Mouse (Mus musculus) neutrophil, adult 59 days (primary cell): Measurements from ENCODE around the gene Zzef1. TPM values are rescaled to one million over a fixed set of nuclear protein-coding genes. Genes with fewer than 3 reads are reported as not detected.

Source experiments
- total RNA-seq, 2 experiments: library from RNA; stranded (reverse); gene quantifications; 1 replicate in 1 of 2; 2 replicates in 1 of 2; pipeline ENCODE4 v1.2.4; 2023

Gene Zzef1
- 10 to 100 TPM; 64.6 to 69.9 TPM for total RNA-seq

GRCm38 (mm10) chr11:72795455-72796295 is at the start of gene Zzef1, which contains the start of gene Cyb5d2:
Zzef1 (plus strand) TSS chr11:72796226.
Cyb5d2 (minus strand) TSS chr11:72796142.

GRCm38 (mm10) chr11:72961072-72961980 is 165.3 kb downstream of the Zzef1 start, which contains the start of gene Atp2a3:
Atp2a3 (plus strand) TSS chr11:72961169.

Other genes starting within 250 kb of the Zzef1 start
- 10 to 100 TPM in 1 of 2 experiments, 1 to 10 TPM in 1; 8.7 to 10.8 TPM for gene Spns3, start 245.7 kb upstream of the Zzef1 start, total RNA-seq
- gene Ube2g1, start 188.9 kb upstream of the Zzef1 start, total RNA-seq: 10 to 100 TPM; 19.6 to 19.9 TPM
- gene Ankfy1, start 106.2 kb upstream of the Zzef1 start, total RNA-seq: 10 to 100 TPM; 63.0 to 78.8 TPM
- gene Cyb5d2, start 84 bp upstream of the Zzef1 start, total RNA-seq: 1 to 10 TPM; 6.9 to 9.3 TPM
- 100 to 1,000 TPM; 279 to 289 TPM for gene Atp2a3, start 164.9 kb downstream of the Zzef1 start, total RNA-seq
- gene P2rx1, start 202.9 kb downstream of the Zzef1 start, total RNA-seq: 10 to 100 TPM; 10.7 to 10.8 TPM
- 1 to 10 TPM; 6.7 to 7.1 TPM for gene Camkk1, start 222.8 kb downstream of the Zzef1 start, total RNA-seq